Comparison of ENCODE assay signal across 21 mouse cellular contexts in the genomic region with DNA sequence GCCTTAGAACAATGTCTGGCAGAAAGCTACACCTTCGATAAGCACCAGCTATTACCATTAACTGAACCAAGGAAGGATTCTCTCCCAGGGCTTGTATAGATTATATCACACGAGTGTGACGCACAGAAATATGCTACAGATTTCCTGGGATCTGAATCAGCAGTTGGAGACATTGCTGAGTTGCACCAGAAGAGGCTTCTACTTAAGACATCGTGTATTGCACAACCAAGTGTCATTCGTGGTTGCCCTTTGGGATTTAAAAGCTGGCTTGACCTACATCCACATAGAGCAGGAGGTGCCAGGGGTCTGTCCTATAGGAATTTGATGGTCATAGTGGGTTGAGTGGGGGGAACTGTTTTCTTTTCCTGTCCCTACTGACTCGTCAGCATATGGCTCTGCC. TPM values are rescaled to one million over a fixed set of nuclear protein-coding genes. Genes with fewer than 3 reads are reported as not detected.
A peak's percentile ranks its signal among the peaks of the same experiment; 100 is the strongest.
DNase-seq lines count a peak whose midpoint lies in the region; ATAC-seq and TF ChIP-seq lines count a peak whose summit lies in the region.
"Had no signal": no experiment of that assay in that cellular context is flagged by ENCODE, and none has a peak within 500 bp of the region (broad histone marks: within the 10 kb centered on the region; RNA-seq: fewer than 3 reads in every experiment).

No protein-coding gene starts in this region.

- no peak overlapping the region for H3ac ChIP-seq in myocyte (ENCODE audit: control insufficient read depth, insufficient read length)

- H3K4me3 ChIP-seq in lung, postnatal 0 days (ENCODE audit: low read depth, low read length), result no peak overlapping the region
- no peak overlapping the region for H3K4me3 ChIP-seq in myocyte
- no peak overlapping the region for H3K4me3 ChIP-seq in embryonic facial prominence, embryonic 10.5 days
- H3K4me3 ChIP-seq: embryonic facial prominence, embryonic 15.5 days; erythroblast, embryonic 14.5 days; heart, embryonic 13.5 days; hindbrain, embryonic 15.5 days had no signal

- H3K9ac ChIP-seq in lung, postnatal 0 days (replicated peaks; ENCODE audit: low read depth), result no peak overlapping the region
- H3K9ac ChIP-seq: embryonic facial prominence, embryonic 15.5 days; heart, embryonic 13.5 days; hindbrain, embryonic 15.5 days had no signal

- H3K36me3 ChIP-seq in lung, postnatal 0 days (ENCODE audit: insufficient read depth, low read length), result no peaks in the 10 kb centered on the region
- H3K36me3 ChIP-seq in myocyte (ENCODE audit: control insufficient read depth, insufficient read depth), result no peaks in the 10 kb centered on the region
- peaks cover 1% of the 10 kb centered on the region; the same call in 1 of the 2 replicates for H3K36me3 ChIP-seq in embryonic facial prominence, embryonic 10.5 days (replicated peaks)
- H3K36me3 ChIP-seq: hindbrain, embryonic 15.5 days had no signal

- H3K27me3 ChIP-seq in lung, postnatal 0 days (replicated peaks; ENCODE audit: insufficient read depth, low read length), result no peaks in the 10 kb centered on the region
- no peaks in the 10 kb centered on the region for H3K27me3 ChIP-seq in myocyte (ENCODE audit: control insufficient read depth, insufficient read depth, insufficient read length)
- H3K27me3 ChIP-seq in embryonic facial prominence, embryonic 10.5 days (replicated peaks; ENCODE audit: low read depth, poor library complexity, severe bottlenecking), result no peaks in the 10 kb centered on the region
- H3K27me3 ChIP-seq: embryonic facial prominence, embryonic 15.5 days; heart, embryonic 13.5 days; hindbrain, embryonic 15.5 days had no signal

- H3K27ac ChIP-seq in lung, postnatal 0 days (ENCODE audit: low read length), result no peak overlapping the region
- H3K27ac ChIP-seq in embryonic facial prominence, embryonic 10.5 days (replicated peaks), result no peak overlapping the region
- H3K27ac ChIP-seq: embryonic facial prominence, embryonic 15.5 days; heart, embryonic 13.5 days; hindbrain, embryonic 15.5 days had no signal

- no peaks in the 10 kb centered on the region for H3K79me2 ChIP-seq in myocyte (ENCODE audit: control insufficient read depth, insufficient read depth)

- peak; percentile 45 for DNase-seq in lung, postnatal 0 days (ENCODE audit: low spot score)
- DNase-seq in lung, postnatal 14 days, result no peak
- DNase-seq in NIH3T3 (ENCODE audit: low read depth), result peak; percentile 75
- no peak for DNase-seq in retina, embryonic 14.5 days (ENCODE audit: low spot score)
- no peak for DNase-seq in embryonic facial prominence, embryonic 10.5 days (ENCODE audit: low spot score)
- DNase-seq in layer of hippocampus, adult 18-20 months (ENCODE audit: low spot score in 2 of 2), result no peak
- DNase-seq: adrenal gland, postnatal 14 days; cerebellum, adult 18-20 months; cerebellum, adult 9-11 months; cerebellum, postnatal 36 days; gastrocnemius, postnatal 10 days; heart, postnatal 36 days had no signal

- no peaks in the 10 kb centered on the region for H3K4me1 ChIP-seq in lung, postnatal 0 days (ENCODE audit: insufficient read depth, low read depth, low read length)
- peaks cover 16% of the 10 kb centered on the region for H3K4me1 ChIP-seq in embryonic facial prominence, embryonic 10.5 days
- H3K4me1 ChIP-seq: hindbrain, embryonic 15.5 days had no signal

- no peak for TF ChIP-seq CTCF in lung, postnatal 0 days (IDR thresholded peaks at IDR 0.05)

- H3K9me3 ChIP-seq in lung, postnatal 0 days (ENCODE audit: low read length), result no peaks in the 10 kb centered on the region
- H3K9me3 ChIP-seq in embryonic facial prominence, embryonic 10.5 days, result no peaks in the 10 kb centered on the region
- H3K9me3 ChIP-seq: embryonic facial prominence, embryonic 15.5 days; G1E; heart, embryonic 13.5 days; hindbrain, embryonic 15.5 days had no signal

- TF ChIP-seq POLR2A in myocyte (IDR thresholded peaks at IDR 0.05; ENCODE audit: insufficient read length, low read depth), result no peak

- H3K4me2 ChIP-seq in lung, postnatal 0 days (replicated peaks; ENCODE audit: low read depth, low read length), result no peak overlapping the region
- H3K4me2 ChIP-seq in myocyte (ENCODE audit: low read depth), result no peak overlapping the region
- H3K4me2 ChIP-seq: embryonic facial prominence, embryonic 15.5 days; heart, embryonic 13.5 days; hindbrain, embryonic 15.5 days had no signal

- WGBS in lung, postnatal 0 days, result 62% methylated on average over 6 of the region's 6 CpGs
- 87% methylated on average over 6 of the region's 6 CpGs for WGBS in embryonic facial prominence, embryonic 10.5 days

- TF ChIP-seq EP300 in lung, postnatal 0 days (IDR thresholded peaks at IDR 0.05), result no peak

- no peak for ATAC-seq in lung, postnatal 0 days
- ATAC-seq in granulocyte monocyte progenitor cell, adult 5-6 weeks (replicated peaks; ENCODE audit: poor library complexity, severe bottlenecking), result peak; percentile 47
- ATAC-seq: CD4-positive, CD25-positive, alpha-beta regulatory T cell, adult 4 months; forebrain, embryonic 16.5 days had no signal

TF ChIP-seq in myocyte, 11 proteins besides CTCF, POLR2A, EP300 and RAD21:
- no peak for TF ChIP-seq TCF12 (IDR thresholded peaks at IDR 0.05; ENCODE audit: insufficient read depth, poor library complexity, severe bottlenecking)
- TF ChIP-seq CEBPB (IDR thresholded peaks at IDR 0.05; ENCODE audit: insufficient read depth, poor library complexity, severe bottlenecking), result peak; percentile 73
- TF ChIP-seq MAX (IDR thresholded peaks at IDR 0.05; ENCODE audit: low read depth), result no peak
- TF ChIP-seq USF1 (IDR thresholded peaks at IDR 0.05; ENCODE audit: low read depth), result no peak

RNA-seq across cellular contexts. Expression of a gene that starts 58.6 kb away (rescaled TPM):
- 23.3 and 26.0 TPM in 2 replicates for polyA plus RNA-seq in lung, postnatal 0 days (2015; fragmentation: Nextera tagmentation; extraction: Ambion mirVana)
- total RNA-seq in granulocyte monocyte progenitor cell, adult 5-6 weeks (2014; fragmentation: Nextera tagmentation), result not detected in 2 replicates
- 0.90 and 1.1 TPM in 2 replicates for total RNA-seq in granulocyte monocyte progenitor cell, adult 5-6 weeks (2017)
- 69.0 TPM for polyA plus RNA-seq in myocyte (2012; fragmentation: generic; extraction: Trizol)
- polyA plus RNA-seq in embryonic facial prominence, embryonic 10.5 days (2016; fragmentation: Nextera tagmentation; extraction: Ambion mirVana), result 5.5 and 6.0 TPM in 2 replicates
- total RNA-seq in layer of hippocampus, adult 18-20 months (2021), result 10 to 100 TPM; 38.6 to 43.0 TPM
- polyA plus RNA-seq: CD4-positive, CD25-positive, alpha-beta regulatory T cell, adult 4 months; erythroblast, embryonic 14.5 days; G1E had no signal

Comparison
In these comparisons a context has a peak if more than half of its experiments do, and no peak if none do; other contexts are left out.
1. DNase-seq: peak in lung, postnatal 0 days (single experiment) and NIH3T3 (single experiment); none in lung, postnatal 14 days (single experiment), retina, embryonic 14.5 days (single experiment), embryonic facial prominence, embryonic 10.5 days (single experiment) and layer of hippocampus, adult 18-20 months (0 of 2).